Mouse (Mus musculus): ENCODE data around the gene Elmo3.

DNA sequence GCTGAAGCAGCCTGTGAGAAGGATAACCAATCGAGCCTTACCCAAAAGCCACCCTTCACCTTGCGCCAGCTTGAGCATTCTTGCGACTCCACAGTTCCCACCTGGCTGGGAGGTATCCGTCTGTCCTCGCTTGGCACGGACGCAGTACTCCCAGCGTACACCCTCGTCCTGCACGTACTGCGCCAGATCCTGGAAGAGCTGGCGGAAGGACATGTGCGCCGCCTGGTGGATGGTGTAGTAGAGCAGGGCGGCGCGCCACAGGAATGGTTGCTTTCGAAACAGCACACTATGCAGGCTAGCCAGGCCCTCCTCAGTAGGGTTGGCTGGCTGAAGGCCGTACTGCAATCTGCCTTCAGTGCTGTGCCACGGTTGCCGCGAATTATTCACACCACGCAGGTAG is 22.3 kb upstream of the Elmo3 start:
- TF ChIP-seq CTCF (IDR thresholded peaks at IDR 0.05; ENCODE audit: low read depth) (peak; percentile 76), EP300 (IDR thresholded peaks at IDR 0.05; ENCODE audit: low read depth) (no peak)
